Comparison of ENCODE assay signal across 14 mouse cellular contexts in genomic region chr16:28882687-28883428, GRCm38 (mm10). TPM values are rescaled to one million over a fixed set of nuclear protein-coding genes. Genes with fewer than 3 reads are reported as not detected.
DNase-seq lines count a peak whose midpoint lies in the region; ATAC-seq and TF ChIP-seq lines count a peak whose summit lies in the region.
"Had no signal": no experiment of that assay in that cellular context is flagged by ENCODE, and none has a peak within 500 bp of the region (broad histone marks: within the 10 kb centered on the region; RNA-seq: fewer than 3 reads in every experiment).

No protein-coding gene starts in this region.

- no peaks in the 10 kb centered on the region for H3K36me3 ChIP-seq in heart, embryonic 16.5 days (ENCODE audit: control insufficient read depth, insufficient read depth)
- no peaks in the 10 kb centered on the region for H3K36me3 ChIP-seq in midbrain, postnatal 0 days (ENCODE audit: insufficient read depth, low read length)
- H3K36me3 ChIP-seq in midbrain, embryonic 10.5 days: no peaks in the 10 kb centered on the region
- H3K36me3 ChIP-seq: hindbrain, embryonic 13.5 days; limb, embryonic 13.5 days had no signal

- H3K9me3 ChIP-seq in heart, embryonic 16.5 days (replicated peaks; ENCODE audit: control insufficient read depth, low read length): no peaks in the 10 kb centered on the region
- H3K9me3 ChIP-seq in midbrain, postnatal 0 days (ENCODE audit: low read length): no peaks in the 10 kb centered on the region
- H3K9me3 ChIP-seq in midbrain, embryonic 10.5 days (replicated peaks): no peaks in the 10 kb centered on the region
- H3K9me3 ChIP-seq: hindbrain, embryonic 13.5 days; limb, embryonic 13.5 days had no signal

- ATAC-seq in heart, embryonic 16.5 days (replicated peaks; ENCODE audit: extremely low read depth, insufficient read depth, low FRiP score): peak; percentile 33; the same call in 1 of the 2 replicates
- ATAC-seq in midbrain, postnatal 0 days (ENCODE audit: low FRiP score): no peak
- ATAC-seq in inflammation-experienced regulatory T-cells, adult 6 months: no peak

- intact Hi-C loops in heart, postnatal 36 days (cut with DNase I): loop anchor here (5.0 kb wide), 1 partner anchor 44 kb away; the partner anchor contains the start of gene Mb21d2

- H3K4me3 ChIP-seq in heart, embryonic 16.5 days (ENCODE audit: low read length): no peak overlapping the region
- H3K4me3 ChIP-seq in midbrain, postnatal 0 days (ENCODE audit: low read depth, low read length): no peak overlapping the region
- H3K4me3 ChIP-seq in midbrain, embryonic 10.5 days: no peak overlapping the region
- H3K4me3 ChIP-seq: erythroblast, embryonic 14.5 days; hindbrain, embryonic 13.5 days; limb, embryonic 13.5 days had no signal

- no peak for TF ChIP-seq CTCF in midbrain, postnatal 0 days (IDR thresholded peaks at IDR 0.05)

- no peak overlapping the region for H3K27ac ChIP-seq in heart, embryonic 16.5 days (ENCODE audit: low read length)
- H3K27ac ChIP-seq in midbrain, postnatal 0 days (ENCODE audit: low read depth, low read length): peak overlapping the region; percentile 18; the same call in 1 of the 2 replicates
- no peak overlapping the region for H3K27ac ChIP-seq in midbrain, embryonic 10.5 days (replicated peaks)
- H3K27ac ChIP-seq: hindbrain, embryonic 13.5 days; limb, embryonic 13.5 days had no signal

- H3K4me2 ChIP-seq in heart, embryonic 16.5 days (ENCODE audit: low read depth, low read length): peak overlapping the region; percentile 13; the same call in 1 of the 2 replicates
- no peak overlapping the region for H3K4me2 ChIP-seq in midbrain, postnatal 0 days (ENCODE audit: low read depth, low read length, poor library complexity, severe bottlenecking)
- H3K4me2 ChIP-seq: hindbrain, embryonic 13.5 days; limb, embryonic 13.5 days had no signal

- no peaks in the 10 kb centered on the region for H3K27me3 ChIP-seq in heart, embryonic 16.5 days (ENCODE audit: control insufficient read depth, insufficient read depth, low read length)
- no peaks in the 10 kb centered on the region for H3K27me3 ChIP-seq in midbrain, postnatal 0 days (ENCODE audit: insufficient read depth, low read length)
- H3K27me3 ChIP-seq in midbrain, embryonic 10.5 days (ENCODE audit: low read depth, poor library complexity, severe bottlenecking): no peaks in the 10 kb centered on the region
- H3K27me3 ChIP-seq: limb, embryonic 13.5 days had no signal

- peak; percentile 24 to 46 for DNase-seq in adrenal gland, postnatal 36 days
- DNase-seq in adrenal gland, adult 8-10 months: no peak
- no peak for DNase-seq in heart, postnatal 36 days
- no peak for DNase-seq in midbrain, postnatal 0 days (ENCODE audit: low spot score)
- DNase-seq in midbrain, embryonic 10.5 days (ENCODE audit: low spot score): no peak
- no peak for DNase-seq in cerebellum, adult 11 months
- DNase-seq: thymus, postnatal 14 days had no signal

- H3K9ac ChIP-seq in heart, embryonic 16.5 days (ENCODE audit: low read length): no peak overlapping the region
- H3K9ac ChIP-seq in midbrain, postnatal 0 days (replicated peaks; ENCODE audit: low read length, poor library complexity, severe bottlenecking): no peak overlapping the region
- H3K9ac ChIP-seq: hindbrain, embryonic 13.5 days; limb, embryonic 13.5 days had no signal

- WGBS in heart, embryonic 16.5 days: 21% methylated on average over 21 of the region's 21 CpGs
- 79% methylated on average over 21 of the region's 21 CpGs for WGBS in midbrain, postnatal 0 days
- 90% methylated on average over 21 of the region's 21 CpGs for WGBS in midbrain, embryonic 10.5 days

- peaks cover 20% of the 10 kb centered on the region for H3K4me1 ChIP-seq in heart, embryonic 16.5 days (ENCODE audit: control insufficient read depth, insufficient read depth, low read length)
- peaks cover 16% of the 10 kb centered on the region; the same call in 1 of the 2 replicates for H3K4me1 ChIP-seq in midbrain, postnatal 0 days (ENCODE audit: insufficient read depth, low read length)
- H3K4me1 ChIP-seq in midbrain, embryonic 10.5 days: peaks cover 47% of the 10 kb centered on the region

RNA-seq across cellular contexts. Expression of gene Mb21d2, which starts 46.6 kb away (rescaled TPM):
- 10 to 100 TPM; 12.2 to 14.4 TPM for total RNA-seq in adrenal gland, postnatal 36 days (2021)
- total RNA-seq in adrenal gland, adult 8-10 months (2022): 10 to 100 TPM; 12.4 to 17.8 (median 14.6) TPM
- 2.6 and 3.0 TPM in 2 replicates for polyA plus RNA-seq in heart, embryonic 16.5 days (2015; fragmentation: Nextera tagmentation; extraction: Ambion mirVana)
- 10 to 100 TPM in 1 of 2 experiments, 1 to 10 TPM in 1; 7.5 to 10.3 TPM for total RNA-seq in heart, postnatal 36 days (2021)
- 51.5 and 55.6 TPM in 2 replicates for total RNA-seq in midbrain, postnatal 0 days (2014; rRNA removed)
- 16.5 and 16.9 TPM in 2 replicates for polyA plus RNA-seq in midbrain, postnatal 0 days (2015; fragmentation: Nextera tagmentation; extraction: Ambion mirVana)
- 4.7 and 5.7 TPM in 2 replicates for polyA plus RNA-seq in midbrain, embryonic 10.5 days (2016; fragmentation: Nextera tagmentation; extraction: Ambion mirVana)
- not detected for polyA plus RNA-seq in inflammation-experienced regulatory T-cells, adult 6 months (2017; shearing (Covaris generic))
- total RNA-seq: megakaryocyte progenitor cell, adult 5-6 weeks; monocyte, adult 5-6 weeks had no signal
- polyA plus RNA-seq: erythroblast, embryonic 14.5 days had no signal

Comparison
In these comparisons a context has a peak if more than half of its experiments do, and no peak if none do; other contexts are left out.
1. DNase-seq: peak in adrenal gland, postnatal 36 days (2 of 2); none in adrenal gland, adult 8-10 months (single experiment), heart, postnatal 36 days (0 of 2), midbrain, postnatal 0 days (single experiment), midbrain, embryonic 10.5 days (single experiment) and cerebellum, adult 11 months (single experiment).